Mouse (Mus musculus): Measurements from ENCODE around the gene Pias3.
"Not testable (repeated sequence)": the region's sequence is repeated elsewhere in the genome, so short reads cannot be mapped to it uniquely, and the experiment has no call there.

Gene Pias3

GRCm38 (mm10) chr3:96696198-96696765 lies at the start of gene Pias3:
Pias3 (plus strand) TSS chr3:96696384.
- peak in 1 of 2 experiments; percentile 37 for DNase-seq (ENCODE audit: low spot score in 2 of 2)

GRCm38 (mm10) chr3:96647365-96647764 lies 48.8 kb upstream of the Pias3 start:
- no peak for DNase-seq (ENCODE audit: low spot score in 2 of 2)

GRCm38 (mm10) chr3:96660901-96661300 lies 35.3 kb upstream of the Pias3 start:
- no peak for DNase-seq (ENCODE audit: low spot score in 2 of 2)

- DNase-seq (ENCODE audit: low spot score in 2 of 2): no peak
Measured at GRCm38 (mm10) chr3:96662731-96663316, 33.4 kb upstream of the Pias3 start.

GRCm38 (mm10) chr3:96663432-96664239 lies 32.5 kb upstream of the Pias3 start:
- peak; percentile 59 to 93 for DNase-seq (ENCODE audit: low spot score in 2 of 2)

- DNase-seq (ENCODE audit: low spot score in 2 of 2): not testable (repeated sequence)
Measured at GRCm38 (mm10) chr3:96665732-96666363, 30.3 kb upstream of the Pias3 start.

GRCm38 (mm10) chr3:96666916-96667315 lies 29.3 kb upstream of the Pias3 start:
- DNase-seq (ENCODE audit: low spot score in 2 of 2): no peak

- DNase-seq (ENCODE audit: low spot score in 2 of 2): no peak
Measured at GRCm38 (mm10) chr3:96667316-96667715, 28.9 kb upstream of the Pias3 start.

GRCm38 (mm10) chr3:96668424-96669067 lies 27.6 kb upstream of the Pias3 start:
- no peak for DNase-seq (ENCODE audit: low spot score in 2 of 2)

GRCm38 (mm10) chr3:96669727-96670468 lies 26.3 kb upstream of the Pias3 start, which contains the start of gene Ankrd35:
Ankrd35 (plus strand) TSS chr3:96670131.
- DNase-seq (ENCODE audit: low spot score in 2 of 2): peak; percentile 39 to 71

GRCm38 (mm10) chr3:96671519-96671918 lies 24.7 kb upstream of the Pias3 start:
- DNase-seq (ENCODE audit: low spot score in 2 of 2): no peak

GRCm38 (mm10) chr3:96673514-96673913 lies 22.7 kb upstream of the Pias3 start:
- DNase-seq (ENCODE audit: low spot score in 2 of 2): no peak

- DNase-seq (ENCODE audit: low spot score in 2 of 2): no peak
Measured at GRCm38 (mm10) chr3:96674442-96674841, 21.7 kb upstream of the Pias3 start.

GRCm38 (mm10) chr3:96675171-96675570 lies 21.0 kb upstream of the Pias3 start:
- DNase-seq (ENCODE audit: low spot score in 2 of 2): no peak

- no peak for DNase-seq (ENCODE audit: low spot score in 2 of 2)
Measured at GRCm38 (mm10) chr3:96675690-96676089, 20.5 kb upstream of the Pias3 start.

GRCm38 (mm10) chr3:96678456-96678855 lies 17.7 kb upstream of the Pias3 start:
- no peak for DNase-seq (ENCODE audit: low spot score in 2 of 2)

GRCm38 (mm10) chr3:96679159-96679674 lies 17.0 kb upstream of the Pias3 start:
- DNase-seq (ENCODE audit: low spot score in 2 of 2): no peak

- no peak for DNase-seq (ENCODE audit: low spot score in 2 of 2)
Measured at GRCm38 (mm10) chr3:96680269-96680956, 15.8 kb upstream of the Pias3 start.

GRCm38 (mm10) chr3:96683496-96683895 lies 12.7 kb upstream of the Pias3 start:
- no peak for DNase-seq (ENCODE audit: low spot score in 2 of 2)

- DNase-seq (ENCODE audit: low spot score in 2 of 2): no peak
Measured at GRCm38 (mm10) chr3:96684151-96684821, 11.9 kb upstream of the Pias3 start.

Data from left cerebral cortex, adult 9 months (tissue).